Mouse (Mus musculus) olfactory bulb, adult 2 months (tissue): ENCODE results near the gene Agxt2.

Experiments used
- CTCF ChIP-seq: fragments of 200-500 bp; IDR thresholded peaks from 2 replicates; pipeline ENCODE4 v1.5.1; 2012; ENCODE audit warnings: low read depth, mild to moderate bottlenecking, low read length, moderate library complexity; ENCODE audit not compliant: insufficient read depth
- POLR2A ChIP-seq: fragments of 200-500 bp; IDR thresholded peaks from 2 replicates; pipeline ENCODE4 v1.6.1; 2012; ENCODE audit warnings: mild to moderate bottlenecking, low read depth, low read length, moderate library complexity; ENCODE audit not compliant: insufficient read depth

DNA sequence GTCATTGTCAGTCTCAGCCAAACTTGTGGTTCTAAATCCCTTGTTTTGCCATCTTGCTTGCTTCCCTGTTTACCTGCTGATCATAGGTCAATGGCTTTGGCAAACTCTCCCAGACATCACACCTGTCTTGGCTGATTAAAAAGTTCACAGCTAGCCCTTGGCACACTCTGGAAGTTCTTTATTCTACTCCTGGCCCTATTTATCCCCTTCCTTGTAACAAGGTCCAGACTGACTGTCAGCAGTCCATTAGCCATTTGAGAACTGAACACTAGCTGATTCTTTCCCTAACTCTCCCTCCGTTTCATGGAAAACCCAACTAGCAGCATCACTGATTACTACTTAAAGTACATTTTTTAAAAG, 63.4 kb downstream of the Agxt2 start:
- TF ChIP-seq CTCF (no peak), POLR2A (no peak)
